Mouse (Mus musculus) hematopoietic stem cell, adult 5-6 weeks (primary cell): Measurements from ENCODE around the gene Sdad1. TPM values are rescaled to one million over a fixed set of nuclear protein-coding genes. Genes with fewer than 3 reads are reported as not detected.
A peak's percentile ranks its signal among the peaks of the same experiment; 100 is the strongest.

Source experiments
- ATAC-seq, 2 experiments: fragments of 125-278 bp in 1 of 2; replicated peaks in 1 of 2; 2 replicates each; pipeline ENCODE4 v1.8.0; 2016 to 2017; ENCODE audit warnings: inconsistent platforms in 2 of 2, mild to moderate bottlenecking in 2 of 2, moderate number of reproducible peaks in 2 of 2, low read depth in 1 of 2, moderate TSS enrichment in 1 of 2; ENCODE audit not compliant: low FRiP score in 2 of 2, poor library complexity in 2 of 2, severe bottlenecking in 2 of 2, insufficient read depth in 1 of 2, low TSS enrichment in 1 of 2
- total RNA-seq: library from RNA; stranded (forward); fragments of 172-1452, 232-1000 nt; gene quantifications from 2 replicates; pipeline ENCODE4 v1.2.3, GENCODE M21; 2017

Gene Sdad1
- total RNA-seq, 1 experiment from 2014 or later: 62.2 TPM

- ATAC-seq: no peak; a peak in 1 of 4 replicates
Observed at GRCm38 (mm10) chr5:92262646-92263045, 47.6 kb downstream of the Sdad1 start.

- no peak for ATAC-seq
Observed at GRCm38 (mm10) chr5:92256218-92256617, 54.1 kb downstream of the Sdad1 start, which contains the start of gene Ppef2. Gene Ppef2, minus strand, starts transcription at chr5:92256278.

GRCm38 (mm10) chr5:92254476-92254875, 55.8 kb downstream of the Sdad1 start:
- ATAC-seq: peak; percentile 66 to 72; a peak in 3 of 4 replicates

- no peak; a peak in 1 of 4 replicates for ATAC-seq
Observed at GRCm38 (mm10) chr5:92252797-92253343, 57.4 kb downstream of the Sdad1 start.

- no peak for ATAC-seq
Observed at GRCm38 (mm10) chr5:92252031-92252430, 58.2 kb downstream of the Sdad1 start.

GRCm38 (mm10) chr5:92248614-92249013, 61.7 kb downstream of the Sdad1 start:
- no peak for ATAC-seq

- peak; percentile 97 to 99 for ATAC-seq
Observed at GRCm38 (mm10) chr5:92245483-92245882, 64.8 kb downstream of the Sdad1 start.

- no peak for ATAC-seq
Observed at GRCm38 (mm10) chr5:92244900-92245299, 65.4 kb downstream of the Sdad1 start.

GRCm38 (mm10) chr5:92240769-92241168, 69.5 kb downstream of the Sdad1 start:
- no peak for ATAC-seq

GRCm38 (mm10) chr5:92239333-92240232, 70.7 kb downstream of the Sdad1 start:
- peak; percentile 41 to 49; a peak in 2 of 4 replicates for ATAC-seq

GRCm38 (mm10) chr5:92234939-92235557, 75.2 kb downstream of the Sdad1 start:
- ATAC-seq: no peak

Other genes starting within 250 kb of the Sdad1 start
- 131 and 135 TPM in 2 replicates for gene G3bp2, start 226.8 kb downstream of the Sdad1 start, total RNA-seq
- gene Uso1, start 172.5 kb downstream of the Sdad1 start, total RNA-seq: 9.9 and 21.3 TPM in 2 replicates
- gene U90926, start 95.1 kb downstream of the Sdad1 start, total RNA-seq: not detected in 2 replicates
- not detected in 2 replicates for gene Ppef2, start 54.2 kb downstream of the Sdad1 start, total RNA-seq
- gene Naaa, start 32.3 kb downstream of the Sdad1 start, total RNA-seq: 5.8 and 14.8 TPM in 2 replicates
- 0.65 and 0.69 TPM in 2 replicates for gene Cxcl9, start 17.6 kb upstream of the Sdad1 start, total RNA-seq
- not detected in 2 replicates for gene Art3, start 21.3 kb upstream of the Sdad1 start, total RNA-seq
- 3.2 and 6.3 TPM in 2 replicates for gene Cxcl10, start 38.4 kb upstream of the Sdad1 start, total RNA-seq
- gene Nup54, start 124.7 kb upstream of the Sdad1 start, total RNA-seq: 61.3 and 76.1 TPM in 2 replicates
- gene Scarb2, start 196.4 kb upstream of the Sdad1 start, total RNA-seq: 51.3 and 59.4 TPM in 2 replicates
- gene Fam47e, start 244.6 kb upstream of the Sdad1 start, total RNA-seq: not detected in 2 replicates